Mouse (Mus musculus): ENCODE results near the gene Atf3. TPM values are rescaled to one million over a fixed set of nuclear protein-coding genes. Genes with fewer than 3 reads are reported as not detected.

The Atf3 gene
- polyA plus RNA-seq, 1 experiment, result 4.4 TPM

GRCm38 (mm10) chr1:191203496-191203895 lies 14.3 kb downstream of the Atf3 start:
- no peak overlapping the region for H3K27ac ChIP-seq (ENCODE audit: insufficient read depth, low read length)
- H3K4me3 ChIP-seq (ENCODE audit: low read depth, low read length), result no peak overlapping the region
- no peaks in the 10 kb centered on the region for H3K36me3 ChIP-seq (ENCODE audit: control insufficient read depth, insufficient read depth, low read length, poor library complexity, severe bottlenecking)
- H3K4me1 ChIP-seq (ENCODE audit: control insufficient read depth, insufficient read depth, low read length), result no peaks in the 10 kb centered on the region
- TF ChIP-seq EP300 (IDR thresholded peaks at IDR 0.05; ENCODE audit: insufficient read depth, low read depth, low read length) (no peak), POLR2A (IDR thresholded peaks at IDR 0.05; ENCODE audit: insufficient read depth, low read length) (no peak), CTCF (IDR thresholded peaks at IDR 0.05; ENCODE audit: low read depth, low read length) (no peak)
- no peaks in the 10 kb centered on the region for H3K27me3 ChIP-seq (ENCODE audit: control insufficient read depth, insufficient read depth, low read length, poor library complexity, severe bottlenecking)
- no peaks in the 10 kb centered on the region for H3K9me3 ChIP-seq (replicated peaks; ENCODE audit: control insufficient read depth, insufficient read depth, low read length, poor library complexity, severe bottlenecking)
- no peak overlapping the region for H3K9ac ChIP-seq (ENCODE audit: low read depth, poor library complexity, severe bottlenecking)

GRCm38 (mm10) chr1:191202208-191202952 lies 15.5 kb downstream of the Atf3 start:
- no peaks in the 10 kb centered on the region for H3K9me3 ChIP-seq (replicated peaks; ENCODE audit: control insufficient read depth, insufficient read depth, low read length, poor library complexity, severe bottlenecking)
- H3K4me3 ChIP-seq (ENCODE audit: low read depth, low read length), result no peak overlapping the region
- no peak overlapping the region for H3K9ac ChIP-seq (ENCODE audit: low read depth, poor library complexity, severe bottlenecking)
- no peaks in the 10 kb centered on the region for H3K36me3 ChIP-seq (ENCODE audit: control insufficient read depth, insufficient read depth, low read length, poor library complexity, severe bottlenecking)
- TF ChIP-seq CTCF (IDR thresholded peaks at IDR 0.05; ENCODE audit: low read depth, low read length) (peak; percentile 46), EP300 (IDR thresholded peaks at IDR 0.05; ENCODE audit: insufficient read depth, low read depth, low read length) (no peak), POLR2A (IDR thresholded peaks at IDR 0.05; ENCODE audit: insufficient read depth, low read length) (no peak)
- no peaks in the 10 kb centered on the region for H3K4me1 ChIP-seq (ENCODE audit: control insufficient read depth, insufficient read depth, low read length)
- H3K27ac ChIP-seq (ENCODE audit: insufficient read depth, low read length), result no peak overlapping the region
- H3K27me3 ChIP-seq (ENCODE audit: control insufficient read depth, insufficient read depth, low read length, poor library complexity, severe bottlenecking), result no peaks in the 10 kb centered on the region

- Histone ChIP-seq H3K36me3 (ENCODE audit: control insufficient read depth, insufficient read depth, low read length, poor library complexity, severe bottlenecking) (no peaks in the 10 kb centered on the region), H3K27me3 (ENCODE audit: control insufficient read depth, insufficient read depth, low read length, poor library complexity, severe bottlenecking) (no peaks in the 10 kb centered on the region), H3K27ac (ENCODE audit: insufficient read depth, low read length) (no peak overlapping the region), H3K9me3 (replicated peaks; ENCODE audit: control insufficient read depth, insufficient read depth, low read length, poor library complexity, severe bottlenecking) (no peaks in the 10 kb centered on the region), H3K4me3 (ENCODE audit: low read depth, low read length) (no peak overlapping the region), H3K9ac (ENCODE audit: low read depth, poor library complexity, severe bottlenecking) (no peak overlapping the region), H3K4me1 (ENCODE audit: control insufficient read depth, insufficient read depth, low read length) (no peaks in the 10 kb centered on the region)
- TF ChIP-seq POLR2A (IDR thresholded peaks at IDR 0.05; ENCODE audit: insufficient read depth, low read length), result no peak
These were observed 16.8 kb downstream of the Atf3 start for GRCm38 (mm10) chr1:191200816-191201602.

GRCm38 (mm10) chr1:191197916-191198315 lies 19.9 kb downstream of the Atf3 start:
- no peak overlapping the region for H3K9ac ChIP-seq (ENCODE audit: low read depth, poor library complexity, severe bottlenecking)
- H3K27me3 ChIP-seq (ENCODE audit: control insufficient read depth, insufficient read depth, low read length, poor library complexity, severe bottlenecking), result no peaks in the 10 kb centered on the region
- H3K36me3 ChIP-seq (ENCODE audit: control insufficient read depth, insufficient read depth, low read length, poor library complexity, severe bottlenecking), result no peaks in the 10 kb centered on the region
- no peaks in the 10 kb centered on the region for H3K4me1 ChIP-seq (ENCODE audit: control insufficient read depth, insufficient read depth, low read length)
- no peak overlapping the region for H3K4me3 ChIP-seq (ENCODE audit: low read depth, low read length)
- no peak overlapping the region for H3K27ac ChIP-seq (ENCODE audit: insufficient read depth, low read length)
- H3K9me3 ChIP-seq (replicated peaks; ENCODE audit: control insufficient read depth, insufficient read depth, low read length, poor library complexity, severe bottlenecking), result no peaks in the 10 kb centered on the region
- no peak for TF ChIP-seq EP300 (IDR thresholded peaks at IDR 0.05; ENCODE audit: insufficient read depth, low read depth, low read length)
- TF ChIP-seq CTCF (IDR thresholded peaks at IDR 0.05; ENCODE audit: low read depth, low read length), result no peak
- no peak for TF ChIP-seq POLR2A (IDR thresholded peaks at IDR 0.05; ENCODE audit: insufficient read depth, low read length)

- no peaks in the 10 kb centered on the region for H3K36me3 ChIP-seq (ENCODE audit: control insufficient read depth, insufficient read depth, low read length, poor library complexity, severe bottlenecking)
- H3K9ac ChIP-seq (ENCODE audit: low read depth, poor library complexity, severe bottlenecking), result no peak overlapping the region
- H3K4me3 ChIP-seq (ENCODE audit: low read depth, low read length), result no peak overlapping the region
- TF ChIP-seq EP300 (IDR thresholded peaks at IDR 0.05; ENCODE audit: insufficient read depth, low read depth, low read length), result no peak
- TF ChIP-seq CTCF (IDR thresholded peaks at IDR 0.05; ENCODE audit: low read depth, low read length), result no peak
- no peak for TF ChIP-seq POLR2A (IDR thresholded peaks at IDR 0.05; ENCODE audit: insufficient read depth, low read length)
- H3K4me1 ChIP-seq (ENCODE audit: control insufficient read depth, insufficient read depth, low read length), result no peaks in the 10 kb centered on the region
- no peaks in the 10 kb centered on the region for H3K9me3 ChIP-seq (replicated peaks; ENCODE audit: control insufficient read depth, insufficient read depth, low read length, poor library complexity, severe bottlenecking)
- no peaks in the 10 kb centered on the region for H3K27me3 ChIP-seq (ENCODE audit: control insufficient read depth, insufficient read depth, low read length, poor library complexity, severe bottlenecking)
- no peak overlapping the region for H3K27ac ChIP-seq (ENCODE audit: insufficient read depth, low read length)
These were observed 21.8 kb downstream of the Atf3 start for GRCm38 (mm10) chr1:191196016-191196415.
